Mouse (Mus musculus): ENCODE data around the gene Nrn1l.

DNA sequence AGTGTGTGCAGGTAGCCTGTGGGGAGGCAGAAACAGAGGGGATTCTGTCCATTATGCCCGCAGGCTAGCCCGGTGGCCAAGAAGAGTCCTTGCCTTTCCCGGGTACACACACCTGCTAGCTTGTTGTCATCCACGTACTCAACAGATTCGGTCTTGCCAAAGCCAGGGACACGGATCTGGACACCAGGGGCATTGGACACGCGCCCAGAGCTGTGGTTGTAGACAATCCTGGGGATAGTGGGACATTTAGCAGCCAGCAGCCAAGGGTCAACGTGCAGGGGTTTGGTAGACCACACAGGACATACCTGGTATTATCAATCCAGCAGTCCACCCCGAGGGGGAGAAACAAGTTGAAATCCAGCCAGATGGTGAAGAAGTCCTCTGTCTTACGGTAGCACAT is 48.7 kb downstream of the Nrn1l start:
- TF ChIP-seq CTCF (IDR thresholded peaks at IDR 0.05; ENCODE audit: low read depth) (no peak), EP300 (IDR thresholded peaks at IDR 0.05; ENCODE audit: low read depth) (no peak)

Data from liver, embryonic 14.5 days (tissue).